Mouse (Mus musculus) E14TG2a.4 (cell line): ENCODE results near the gene Cpt1c.

Source experiments
- H3K27me3 ChIP-seq: 2 replicates; pipeline ENCODE4 v1.6.1; 2014; ENCODE audit warnings: low read length, control low read depth; ENCODE audit not compliant: insufficient read depth
- H3K36me3 ChIP-seq: 2 replicates; pipeline ENCODE4 v1.6.1; 2014; ENCODE audit warnings: low read length, control low read depth; ENCODE audit not compliant: insufficient read depth
- H3K4me1 ChIP-seq: replicated peaks from 2 replicates; pipeline ENCODE4 v1.6.1; 2014; ENCODE audit warnings: low read depth, low read length, control low read depth
- H3K4me3 ChIP-seq: replicated peaks from 2 replicates; pipeline ENCODE4 v1.5.1; 2014; ENCODE audit warnings: mild to moderate bottlenecking, low read length
- H3K9me3 ChIP-seq: 2 replicates; pipeline ENCODE4 v1.6.1; 2014; ENCODE audit warnings: low read length, control low read depth
- CTCF ChIP-seq: conservative IDR thresholded peaks from 2 replicates; pipeline ENCODE4 v1.5.1; 2014; ENCODE audit warnings: low read length
- NANOG ChIP-seq: IDR thresholded peaks from 2 replicates; pipeline ENCODE4 v1.6.1; 2014; ENCODE audit warnings: borderline replicate concordance, low read length, mixed read lengths
- POU5F1 ChIP-seq: IDR thresholded peaks from 2 replicates; pipeline ENCODE4 v1.6.1; 2014; ENCODE audit warnings: low read length, borderline replicate concordance

Gene Cpt1c

GRCm38 (mm10) chr7:44929204-44930151 lies 45.2 kb downstream of the Cpt1c start, which contains the start of gene Ap2a1:
Gene Ap2a1, minus strand, starts transcription at chr7:44929496.
- Histone ChIP-seq H3K27me3 (no peaks in the 10 kb centered on the region), H3K36me3 (peaks cover 17% of the 10 kb centered on the region), H3K4me1 (peaks cover 45% of the 10 kb centered on the region), H3K9me3 (no peaks in the 10 kb centered on the region), H3K4me3 (peak within 1 kb of the TSS; percentile 99)
- TF ChIP-seq NANOG (no peak), POU5F1 (no peak), CTCF (no peak)

GRCm38 (mm10) chr7:44928570-44928969 lies 46.1 kb downstream of the Cpt1c start:
- TF ChIP-seq POU5F1 = no peak
- no peak for TF ChIP-seq NANOG
- no peak for TF ChIP-seq CTCF
- H3K4me1 ChIP-seq = peaks cover 45% of the 10 kb centered on the region
- no peaks in the 10 kb centered on the region for H3K9me3 ChIP-seq
- H3K4me3 ChIP-seq = peak overlapping the region; percentile 99
- H3K27me3 ChIP-seq = no peaks in the 10 kb centered on the region
- H3K36me3 ChIP-seq = peaks cover 24% of the 10 kb centered on the region

GRCm38 (mm10) chr7:44925468-44925867 lies 49.2 kb downstream of the Cpt1c start:
- no peaks in the 10 kb centered on the region for H3K9me3 ChIP-seq
- H3K27me3 ChIP-seq = no peaks in the 10 kb centered on the region
- H3K4me3 ChIP-seq = no peak overlapping the region
- peaks cover 51% of the 10 kb centered on the region for H3K4me1 ChIP-seq
- TF ChIP-seq CTCF (peak; percentile 62), POU5F1 (no peak), NANOG (no peak)
- peaks cover 43% of the 10 kb centered on the region for H3K36me3 ChIP-seq

GRCm38 (mm10) chr7:44922530-44922929 lies 52.1 kb downstream of the Cpt1c start:
- no peak for TF ChIP-seq CTCF
- no peak for TF ChIP-seq NANOG
- TF ChIP-seq POU5F1 = no peak
- Histone ChIP-seq H3K4me1 (peaks cover 46% of the 10 kb centered on the region), H3K36me3 (peaks cover 57% of the 10 kb centered on the region), H3K27me3 (no peaks in the 10 kb centered on the region), H3K4me3 (no peak overlapping the region), H3K9me3 (no peaks in the 10 kb centered on the region)

GRCm38 (mm10) chr7:44919127-44919526 lies 55.5 kb downstream of the Cpt1c start:
- H3K4me3 ChIP-seq = no peak overlapping the region
- no peaks in the 10 kb centered on the region for H3K27me3 ChIP-seq
- no peaks in the 10 kb centered on the region for H3K9me3 ChIP-seq
- TF ChIP-seq CTCF (no peak), NANOG (no peak), POU5F1 (no peak)
- H3K36me3 ChIP-seq = peaks cover 69% of the 10 kb centered on the region
- H3K4me1 ChIP-seq = peaks cover 53% of the 10 kb centered on the region

GRCm38 (mm10) chr7:44918219-44918618 lies 56.4 kb downstream of the Cpt1c start:
- Histone ChIP-seq H3K9me3 (no peaks in the 10 kb centered on the region), H3K27me3 (no peaks in the 10 kb centered on the region), H3K4me3 (no peak overlapping the region), H3K4me1 (peaks cover 62% of the 10 kb centered on the region), H3K36me3 (peaks cover 70% of the 10 kb centered on the region)
- TF ChIP-seq CTCF = no peak
- TF ChIP-seq POU5F1 = no peak
- no peak for TF ChIP-seq NANOG

GRCm38 (mm10) chr7:44916881-44917280 lies 57.8 kb downstream of the Cpt1c start:
- TF ChIP-seq POU5F1 (no peak), CTCF (no peak)
- peaks cover 60% of the 10 kb centered on the region for H3K4me1 ChIP-seq
- peaks cover 71% of the 10 kb centered on the region for H3K36me3 ChIP-seq
- H3K9me3 ChIP-seq = no peaks in the 10 kb centered on the region
- H3K27me3 ChIP-seq = no peaks in the 10 kb centered on the region
- H3K4me3 ChIP-seq = no peak overlapping the region

- H3K9me3 ChIP-seq = no peaks in the 10 kb centered on the region
- TF ChIP-seq POU5F1 (no peak), NANOG (no peak), CTCF (no peak)
- no peak overlapping the region for H3K4me3 ChIP-seq
- peaks cover 61% of the 10 kb centered on the region for H3K4me1 ChIP-seq
- peaks cover 75% of the 10 kb centered on the region for H3K36me3 ChIP-seq
- H3K27me3 ChIP-seq = no peaks in the 10 kb centered on the region
Observed at GRCm38 (mm10) chr7:44916191-44916590, 58.5 kb downstream of the Cpt1c start.
